Mouse (Mus musculus) lung, postnatal 0 days (tissue): ENCODE measurements around the gene Ephb2.

Source experiments
- CTCF ChIP-seq: IDR thresholded peaks from 2 replicates; pipeline ENCODE4 v1.5.1; 2016; ENCODE audit warnings: antibody characterized with exemption, mild to moderate bottlenecking
- EP300 ChIP-seq: IDR thresholded peaks from 2 replicates; pipeline ENCODE4 v1.6.1; 2016; ENCODE audit warnings: antibody characterized with exemption, mild to moderate bottlenecking, control low read depth

DNA sequence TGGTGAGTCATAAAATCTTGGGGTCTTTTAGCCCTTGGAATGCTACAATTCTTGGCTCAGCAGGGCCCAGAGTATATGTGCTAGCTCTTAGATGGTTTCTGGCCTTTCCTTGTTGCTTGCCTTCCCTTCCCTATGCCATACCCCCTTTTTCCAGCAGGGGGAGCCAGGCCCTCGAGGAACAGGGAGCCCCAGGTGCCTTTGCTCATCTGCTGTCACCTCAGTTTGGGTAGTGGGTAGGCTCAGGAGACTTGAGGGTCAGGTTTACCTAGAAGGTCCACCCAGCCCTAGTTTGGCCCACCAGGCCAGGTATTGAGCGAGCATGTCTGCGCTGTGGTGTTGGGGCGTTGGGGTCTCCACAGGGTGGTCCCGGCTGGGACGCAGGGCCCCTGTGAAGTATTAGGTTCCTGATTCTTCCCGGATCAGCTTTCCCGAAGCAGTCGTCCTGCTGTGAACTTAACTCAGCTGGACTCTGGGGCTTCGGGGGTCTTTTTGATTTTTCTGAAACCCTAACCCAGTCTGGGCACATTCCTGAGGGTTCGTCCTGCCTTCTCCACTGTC lies 186.8 kb downstream of the Ephb2 start:
- TF ChIP-seq CTCF (peak; percentile 94), EP300 (no peak)
